Mouse (Mus musculus) E14TG2a.4 (cell line): Measurements from ENCODE around the gene Lrp3.

ENCODE experiments used
- CTCF ChIP-seq: conservative IDR thresholded peaks from 2 replicates; pipeline ENCODE4 v1.5.1; 2014; ENCODE audit warnings: low read length
- NANOG ChIP-seq: IDR thresholded peaks from 2 replicates; pipeline ENCODE4 v1.6.1; 2014; ENCODE audit warnings: borderline replicate concordance, low read length, mixed read lengths
- POU5F1 ChIP-seq: IDR thresholded peaks from 2 replicates; pipeline ENCODE4 v1.6.1; 2014; ENCODE audit warnings: low read length, borderline replicate concordance

DNA sequence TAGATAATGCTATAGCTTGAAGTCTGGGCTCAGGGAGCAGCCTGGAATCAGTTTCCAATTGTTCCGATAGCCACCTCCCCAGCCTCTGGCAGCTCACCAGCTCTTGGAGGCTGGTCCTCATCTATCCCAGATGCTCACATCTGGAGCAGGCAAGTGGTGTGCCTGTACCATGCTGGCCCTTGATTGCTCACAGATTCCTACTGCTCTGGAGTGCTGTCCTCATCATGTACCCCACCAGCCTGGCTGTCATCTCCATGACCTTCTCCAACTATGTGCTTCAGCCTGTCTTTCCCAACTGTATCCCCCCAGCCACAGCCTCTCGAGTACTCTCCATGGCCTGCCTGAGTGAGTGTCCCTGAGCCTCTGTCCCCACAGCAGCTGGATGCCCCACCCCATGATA lies 18.3 kb downstream of the Lrp3 start:
- TF ChIP-seq CTCF, result no peak
- no peak for TF ChIP-seq NANOG
- no peak for TF ChIP-seq POU5F1
